Mouse (Mus musculus) kidney, adult 18-20 months (tissue): ENCODE data around the gene Tmtc2.

ENCODE experiments used
- DNase-seq: peaks from one replicate; pipeline ENCODE4 v3.0.0; 2021

Gene Tmtc2

DNA sequence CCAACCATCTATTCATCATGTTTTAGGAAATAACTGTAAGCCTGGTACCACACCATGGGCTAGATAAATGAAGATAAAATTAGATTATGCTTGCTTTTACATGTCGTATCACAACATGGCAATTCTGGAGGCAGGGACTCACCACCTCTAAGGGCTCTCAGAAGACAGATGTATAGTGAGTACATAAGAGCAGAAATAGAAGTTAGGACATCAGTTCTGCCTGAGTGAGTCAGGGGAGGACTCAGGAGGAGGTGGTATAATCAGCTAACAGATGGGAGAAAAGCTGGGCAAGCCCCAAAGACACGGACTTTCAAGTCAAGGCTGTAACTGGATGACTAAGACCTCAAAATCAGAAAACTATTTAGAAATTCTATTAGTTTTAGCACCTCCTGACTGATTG lies 288.0 kb downstream of the Tmtc2 start:
- DNase-seq, result no peak

DNA sequence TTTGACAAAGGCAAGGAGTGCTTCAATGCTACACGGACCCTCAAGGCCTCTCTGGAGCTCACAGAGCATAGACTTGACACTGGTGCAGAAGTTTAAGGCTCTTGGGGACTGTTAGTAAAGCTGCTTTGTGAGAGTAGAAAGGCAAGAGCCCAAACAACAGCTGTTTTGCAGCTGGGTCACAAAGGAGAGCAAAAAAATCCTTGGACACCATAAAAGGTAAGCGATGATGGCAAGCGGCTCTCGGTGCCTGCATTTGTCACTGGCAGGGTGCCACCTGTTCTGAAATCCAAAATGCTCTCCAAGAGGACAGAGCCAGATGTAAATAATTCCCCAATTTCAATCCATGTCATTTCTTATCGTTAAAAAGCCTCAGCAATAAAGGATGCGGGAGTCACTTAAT lies 290.1 kb downstream of the Tmtc2 start:
- DNase-seq, result peak; percentile 3

DNA sequence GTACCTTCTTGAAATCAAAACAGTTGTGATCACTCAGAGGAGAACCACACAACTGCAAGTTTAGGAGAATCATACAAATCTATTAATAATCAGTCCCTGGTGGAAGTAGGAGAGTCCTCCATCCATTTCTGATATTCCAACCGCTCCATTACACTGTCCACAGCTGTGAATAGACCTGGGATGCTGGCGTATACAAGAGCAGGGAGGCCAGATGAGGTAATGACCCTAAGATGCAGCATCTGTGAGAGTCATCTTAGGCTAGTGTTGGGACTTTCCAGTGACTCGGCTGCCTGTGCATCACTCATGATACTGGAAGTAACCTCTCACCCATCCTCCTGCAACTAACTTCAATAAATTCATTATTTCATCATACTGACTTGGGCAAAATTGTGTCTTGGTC lies 293.3 kb downstream of the Tmtc2 start:
- no peak for DNase-seq

DNA sequence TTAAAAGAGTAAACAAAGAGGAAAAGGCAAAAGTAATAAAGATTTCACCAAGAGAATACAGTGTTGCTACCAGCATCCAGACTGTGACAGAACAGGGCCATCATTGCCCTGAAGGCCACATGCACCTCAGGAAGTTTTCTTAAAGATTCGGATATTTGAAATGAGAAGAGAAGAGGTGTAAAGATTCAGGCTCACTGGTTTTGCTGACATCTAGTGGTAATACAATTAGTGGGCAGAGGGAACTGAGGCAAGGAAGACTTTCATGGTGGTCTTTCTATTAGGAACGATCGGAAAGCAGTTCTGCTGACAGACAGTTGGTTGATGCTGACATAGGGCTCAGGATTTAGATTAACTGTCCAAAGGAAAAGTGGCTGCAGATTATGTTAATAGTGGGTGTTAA lies 314.2 kb downstream of the Tmtc2 start:
- DNase-seq, result no peak

DNA sequence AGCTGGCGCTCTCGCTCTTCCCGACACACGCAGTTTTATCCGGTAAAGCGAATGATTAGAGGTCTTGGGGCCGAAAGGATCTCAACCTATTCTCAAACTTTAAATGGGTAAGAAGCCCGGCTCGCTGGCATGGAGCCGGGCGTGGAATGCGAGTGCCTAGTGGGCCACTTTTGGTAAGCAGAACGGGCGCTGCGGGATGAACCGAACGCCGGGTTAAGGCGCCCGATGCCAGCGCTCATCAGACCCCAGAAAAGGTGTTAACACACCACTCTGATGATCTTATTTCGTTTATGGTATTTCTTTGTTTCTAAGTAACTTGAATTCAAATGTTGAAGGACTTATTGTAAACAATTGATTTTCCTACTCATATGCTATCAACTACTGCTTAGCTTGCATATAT lies 336.0 kb downstream of the Tmtc2 start:
- peak; percentile 23 for DNase-seq

DNA sequence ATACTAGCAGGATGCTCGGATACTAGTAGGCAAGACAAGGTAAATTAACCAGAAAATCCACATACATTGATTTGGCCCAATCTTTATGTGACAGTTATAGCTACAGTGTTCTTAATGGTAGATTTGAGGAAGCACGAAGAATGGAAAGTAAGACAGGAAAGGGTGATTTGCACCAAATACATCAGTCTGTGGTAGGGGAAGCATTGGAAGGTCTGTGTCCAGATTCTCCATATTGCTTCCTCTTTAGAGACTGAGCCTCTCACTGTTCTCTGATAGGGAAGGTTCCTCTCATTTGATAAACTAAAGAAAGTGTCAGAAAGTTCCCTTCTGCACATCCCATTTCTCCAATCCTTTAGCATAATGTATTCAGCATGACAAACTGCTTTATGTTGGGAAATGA lies 341.4 kb downstream of the Tmtc2 start:
- no peak for DNase-seq

DNA sequence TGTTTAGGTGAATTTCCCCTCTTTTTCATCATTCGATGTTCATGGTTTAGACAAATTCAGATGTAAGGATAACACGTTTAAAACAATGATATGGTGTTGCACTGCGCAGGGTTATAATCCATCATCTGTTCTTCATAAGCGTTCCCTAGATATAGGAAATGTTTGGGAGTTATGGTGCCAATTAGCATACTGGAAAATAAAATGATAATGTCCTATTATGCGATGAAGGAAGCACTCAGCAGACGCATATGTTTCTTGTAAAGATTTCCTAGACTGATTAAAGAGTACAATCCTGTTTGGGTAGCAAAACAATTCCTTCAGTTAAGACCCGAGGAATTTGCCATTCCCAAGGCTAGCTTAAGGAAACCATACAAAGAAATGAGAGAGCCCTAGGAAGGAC lies 343.8 kb downstream of the Tmtc2 start:
- DNase-seq, result no peak

DNA sequence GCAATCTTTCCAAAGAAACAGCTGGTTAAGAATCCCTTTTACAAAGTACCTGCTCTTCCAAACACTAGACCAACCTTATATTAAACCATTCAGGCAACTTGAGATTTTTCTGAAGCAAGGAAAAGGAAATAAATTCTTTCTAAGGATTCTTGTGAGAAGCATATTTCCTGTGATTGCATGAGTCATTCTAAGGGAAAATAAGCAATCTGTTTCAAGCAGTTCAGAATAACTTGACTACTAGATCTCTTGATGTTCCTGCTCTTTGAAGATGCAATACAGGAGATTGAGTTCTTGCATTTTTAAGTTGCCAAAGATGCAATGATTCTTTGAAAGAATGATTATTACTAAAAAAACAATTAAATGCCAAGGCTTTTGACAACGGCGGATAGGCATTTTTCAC lies 345.6 kb downstream of the Tmtc2 start:
- DNase-seq, result no peak

DNA sequence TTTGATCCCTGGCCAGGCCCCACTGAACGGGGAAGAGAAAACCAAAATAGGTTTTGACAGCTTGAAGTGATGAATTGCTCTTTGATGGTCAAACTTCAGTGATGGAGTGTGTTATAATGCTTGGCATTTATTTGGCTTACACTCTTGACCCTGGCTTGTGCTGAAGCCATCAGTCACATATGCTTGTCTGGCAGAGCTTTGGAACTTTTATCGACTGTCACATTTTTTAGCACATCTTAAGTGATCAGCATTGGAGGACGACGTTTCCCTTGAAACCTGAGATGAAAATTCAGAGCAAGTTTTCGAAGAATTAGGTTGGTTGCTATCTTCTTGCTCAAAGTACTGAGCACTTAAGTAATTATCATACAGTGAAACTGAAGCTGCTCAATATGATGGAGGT lies 346.6 kb downstream of the Tmtc2 start:
- no peak for DNase-seq

DNA sequence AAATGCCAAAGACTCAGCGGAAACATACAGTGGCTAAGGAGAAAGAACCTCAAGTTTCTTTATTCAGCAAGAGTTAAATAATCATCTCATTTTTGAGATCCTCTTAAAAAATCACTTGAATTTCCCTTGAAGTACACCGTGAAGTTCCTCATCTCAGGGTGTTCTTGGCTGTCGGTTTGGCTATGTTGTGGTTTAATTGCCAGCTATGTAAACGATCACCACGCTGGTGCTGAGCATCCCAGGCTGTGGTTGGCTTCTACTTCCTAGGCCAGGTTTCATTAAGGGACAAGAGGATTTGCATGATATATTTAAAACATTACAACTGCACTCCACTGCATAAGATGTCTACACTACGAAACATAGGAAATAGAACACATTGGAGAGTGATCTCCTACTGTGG lies 348.5 kb downstream of the Tmtc2 start:
- DNase-seq, result no peak

DNA sequence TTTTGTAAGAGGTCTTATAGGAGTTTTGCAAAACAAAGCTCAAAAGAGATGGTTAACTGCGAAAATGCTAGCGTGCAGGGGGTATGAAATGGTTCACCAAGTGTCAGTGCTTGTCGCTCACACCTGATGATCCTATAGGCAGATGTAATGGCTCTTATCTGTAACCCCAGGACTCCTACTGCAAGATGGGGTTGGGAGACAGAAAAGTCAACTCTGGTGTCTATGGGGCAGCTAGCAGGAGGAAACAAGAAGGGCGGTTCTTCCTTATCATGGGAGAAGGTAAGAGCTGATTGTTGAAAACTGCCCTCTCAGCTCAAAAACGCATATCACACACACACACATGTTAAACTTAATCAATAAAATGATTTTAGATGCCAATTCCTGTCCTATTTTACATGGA lies 351.3 kb downstream of the Tmtc2 start:
- DNase-seq, result no peak

DNA sequence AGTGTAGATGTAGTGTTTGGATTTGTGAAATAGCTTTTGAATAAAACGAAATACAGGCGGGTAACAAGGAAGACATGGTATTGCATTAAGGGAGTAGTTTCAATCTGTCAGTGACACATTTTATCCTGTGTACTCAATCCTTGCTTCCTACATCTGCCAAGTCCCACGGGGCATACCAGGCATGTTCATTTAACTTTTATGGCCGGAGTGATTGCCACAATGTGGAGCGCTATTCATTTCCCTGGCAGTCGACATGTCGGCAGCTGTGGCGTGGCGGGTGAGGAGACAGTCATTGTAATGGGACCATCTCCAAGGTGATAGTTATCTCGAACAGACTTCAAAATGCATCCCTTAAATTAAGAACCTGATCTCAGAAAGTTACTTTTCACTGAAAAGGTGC lies 372.8 kb downstream of the Tmtc2 start:
- DNase-seq, result no peak

DNA sequence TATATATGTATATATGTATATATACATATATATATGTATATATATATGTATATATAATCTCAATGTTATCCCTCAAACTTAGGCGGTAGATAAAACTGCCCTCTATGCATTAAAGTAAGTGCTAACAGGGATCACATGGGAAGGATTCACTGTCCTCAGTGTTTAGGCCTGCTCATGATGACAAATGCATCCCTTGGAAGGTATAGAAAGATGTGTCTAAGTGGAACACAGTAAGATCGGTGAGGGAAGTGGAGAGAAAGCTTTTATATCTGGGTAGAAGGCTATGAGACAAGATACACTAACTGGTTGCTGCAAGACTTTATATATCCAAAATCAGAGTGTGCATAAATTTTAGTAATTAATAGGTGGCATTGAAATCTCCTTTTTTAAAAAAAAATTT lies 373.6 kb downstream of the Tmtc2 start:
- no peak for DNase-seq

DNA sequence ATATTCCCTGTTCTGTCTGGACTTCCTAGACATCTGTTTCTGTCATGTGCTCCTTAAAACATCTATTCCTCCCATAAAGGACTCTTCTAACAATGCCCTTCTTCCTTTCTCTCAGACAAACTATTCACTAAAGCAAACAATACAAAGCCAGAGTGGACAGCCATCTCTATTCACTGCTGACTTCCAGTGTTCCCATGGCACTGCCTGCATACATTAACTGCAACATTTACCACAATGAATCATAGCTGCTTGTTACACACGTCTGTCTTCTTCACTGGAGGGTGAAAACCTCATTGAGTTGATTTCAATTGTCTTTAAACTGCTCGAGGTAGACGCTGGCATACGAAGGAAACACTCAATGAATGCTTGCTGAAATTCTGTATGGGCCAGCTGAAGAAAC lies 374.2 kb downstream of the Tmtc2 start:
- DNase-seq, result no peak

DNA sequence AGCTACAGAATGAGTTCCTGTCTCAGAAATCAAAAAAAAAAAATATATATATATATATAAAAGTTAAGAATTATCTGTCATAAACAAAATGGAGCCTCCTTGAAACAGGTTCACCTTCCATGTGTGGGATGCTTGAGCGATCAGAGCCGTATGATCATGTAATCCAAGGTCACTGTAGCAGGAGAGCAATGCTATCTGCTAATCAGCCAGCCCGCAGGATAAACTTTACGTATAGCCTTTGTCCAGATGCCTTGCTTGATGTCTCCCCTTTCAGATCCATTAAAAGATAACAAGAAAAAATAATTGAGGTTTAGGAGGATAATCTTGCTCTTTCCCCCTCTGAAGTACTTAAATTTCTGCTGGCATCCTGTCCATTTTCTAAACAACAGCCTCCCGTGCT lies 374.7 kb downstream of the Tmtc2 start:
- DNase-seq, result no peak

DNA sequence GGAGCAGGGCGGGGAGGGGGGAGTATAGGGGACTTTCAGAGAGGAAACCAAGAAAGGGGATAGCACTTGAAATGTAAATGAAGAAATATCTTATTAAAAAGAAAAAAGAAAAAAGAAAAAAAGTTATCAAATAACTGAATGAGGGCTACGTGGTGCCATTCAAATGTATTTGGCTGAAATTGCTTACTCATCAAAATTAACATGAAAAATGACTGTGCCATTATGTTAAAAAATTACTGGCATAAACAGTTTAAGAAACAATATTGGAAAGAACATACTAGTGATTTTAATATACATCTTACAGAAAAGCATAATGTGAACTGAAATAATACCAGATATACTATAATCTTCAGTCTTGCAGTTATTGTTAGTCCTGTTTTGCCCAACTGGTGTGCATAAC lies 378.9 kb downstream of the Tmtc2 start:
- no peak for DNase-seq

DNA sequence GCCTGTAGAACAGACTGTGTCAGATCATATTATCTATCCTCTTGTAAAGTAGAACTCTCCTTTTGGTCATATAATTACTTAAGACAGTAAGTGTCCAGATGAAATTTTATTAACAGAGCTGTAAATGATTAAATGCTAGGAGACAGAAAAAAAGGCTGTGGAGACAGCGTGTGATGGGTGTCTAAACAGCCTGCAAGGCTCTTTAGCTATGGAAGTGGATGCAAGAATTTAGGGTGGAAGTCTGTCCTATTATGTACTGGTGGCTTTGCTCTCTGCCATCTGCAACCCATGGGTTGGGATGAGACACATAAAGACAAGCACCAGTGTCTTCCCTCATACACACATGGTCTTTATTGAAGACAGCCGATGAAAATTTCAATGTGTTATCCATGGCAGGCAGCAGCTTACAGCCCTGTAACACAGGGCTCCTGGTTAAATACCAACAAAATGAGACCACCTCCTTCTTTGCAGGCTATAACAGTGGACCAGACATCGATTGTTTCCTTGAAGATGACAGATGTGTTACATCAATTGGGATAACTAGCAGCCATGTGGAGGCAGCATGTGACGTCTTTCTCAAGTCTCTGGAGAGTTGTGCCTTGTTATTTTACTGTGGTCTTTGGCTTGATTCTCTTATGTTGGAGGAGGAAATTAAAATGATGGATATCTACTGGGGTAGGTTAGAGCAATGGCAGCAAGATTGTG lies 380.3 kb downstream of the Tmtc2 start:
- DNase-seq, result no peak

DNA sequence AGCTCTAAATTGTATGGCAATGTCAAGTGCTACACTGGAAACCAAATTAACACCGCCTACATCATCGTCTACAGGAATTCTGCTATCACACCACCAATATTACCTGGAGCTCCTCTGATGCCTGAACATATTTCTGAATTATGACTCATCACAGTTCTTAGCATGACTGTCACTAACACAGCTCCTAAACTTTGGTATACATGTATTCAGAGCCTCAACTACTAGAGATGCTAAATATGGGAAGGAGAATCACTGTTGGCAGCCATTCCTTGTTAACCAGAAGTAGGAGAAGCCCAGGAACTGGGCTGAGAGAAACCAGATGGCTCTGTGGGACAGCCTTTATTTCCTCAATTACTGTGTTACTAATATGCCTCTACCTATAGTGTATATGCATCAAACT lies 382.2 kb downstream of the Tmtc2 start:
- DNase-seq, result no peak

DNA sequence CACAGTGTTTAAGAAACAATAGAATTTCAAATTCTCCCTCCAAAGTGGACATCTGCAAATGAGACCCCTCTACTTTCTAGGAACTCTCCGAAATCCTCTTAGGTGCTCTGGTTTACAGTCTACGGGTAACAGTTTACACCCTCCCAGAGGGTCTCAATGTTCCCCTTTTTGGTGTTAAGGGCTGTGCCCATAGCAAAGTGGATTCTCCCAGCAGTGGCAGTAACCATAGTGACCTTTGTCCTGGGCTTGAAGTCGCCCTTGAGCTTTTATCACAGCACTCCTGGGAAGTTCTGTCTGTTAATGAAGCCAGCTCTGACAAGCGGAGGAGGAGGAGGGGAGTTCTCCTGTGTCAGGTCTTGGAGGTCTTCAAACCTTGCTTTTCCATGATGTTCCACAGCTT lies 384.5 kb downstream of the Tmtc2 start:
- no peak for DNase-seq

DNA sequence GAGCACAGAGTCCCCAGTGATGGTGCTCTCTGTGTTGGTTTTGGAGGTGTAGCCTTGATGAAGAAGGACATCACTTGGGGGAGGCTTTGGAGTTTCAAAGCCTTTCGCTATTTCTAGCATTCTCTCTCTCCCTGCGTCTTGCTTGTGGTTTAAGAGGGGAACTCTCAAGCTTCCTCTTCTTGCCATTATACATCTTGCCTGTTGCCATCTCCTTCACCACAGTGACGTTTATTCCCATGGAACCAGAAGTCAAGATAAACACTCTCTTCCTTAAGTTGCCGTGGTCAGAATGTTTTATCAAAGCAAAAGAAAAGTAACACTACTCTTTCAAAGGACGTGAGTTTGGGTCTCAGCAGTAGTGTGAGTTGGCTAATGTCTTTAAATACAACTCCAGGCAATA lies 387.6 kb downstream of the Tmtc2 start:
- DNase-seq, result no peak

DNA sequence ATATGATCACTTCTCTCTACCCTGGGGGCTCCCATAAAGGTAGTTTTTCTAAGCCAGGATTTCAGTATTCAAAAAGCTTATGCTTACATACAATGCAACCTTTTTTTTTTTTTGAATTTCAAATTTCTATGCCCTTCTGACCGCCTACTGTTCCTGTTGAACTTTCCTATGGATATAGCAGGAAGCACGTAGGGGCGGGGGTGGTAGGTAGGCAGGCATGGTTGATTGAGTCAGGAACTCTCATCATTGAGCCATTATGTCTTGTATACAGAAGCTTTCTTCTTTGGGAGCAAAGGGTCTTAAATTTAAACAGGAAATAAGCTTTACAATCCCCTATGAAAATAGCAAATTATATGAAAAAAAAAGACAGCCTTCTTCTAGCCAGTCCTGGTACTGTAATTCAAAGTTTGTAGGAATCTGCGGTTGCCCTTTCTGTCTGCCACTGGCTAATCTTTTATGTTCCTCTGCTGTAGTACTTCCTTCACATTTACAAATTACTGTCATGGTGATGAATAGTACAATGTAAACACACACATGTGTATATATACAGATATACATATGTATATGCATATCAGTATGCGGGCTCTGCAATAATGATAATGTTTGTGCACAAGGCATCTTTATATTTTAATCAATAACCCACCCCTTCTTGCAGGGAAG lies 405.7 kb downstream of the Tmtc2 start:
- DNase-seq, result no peak

DNA sequence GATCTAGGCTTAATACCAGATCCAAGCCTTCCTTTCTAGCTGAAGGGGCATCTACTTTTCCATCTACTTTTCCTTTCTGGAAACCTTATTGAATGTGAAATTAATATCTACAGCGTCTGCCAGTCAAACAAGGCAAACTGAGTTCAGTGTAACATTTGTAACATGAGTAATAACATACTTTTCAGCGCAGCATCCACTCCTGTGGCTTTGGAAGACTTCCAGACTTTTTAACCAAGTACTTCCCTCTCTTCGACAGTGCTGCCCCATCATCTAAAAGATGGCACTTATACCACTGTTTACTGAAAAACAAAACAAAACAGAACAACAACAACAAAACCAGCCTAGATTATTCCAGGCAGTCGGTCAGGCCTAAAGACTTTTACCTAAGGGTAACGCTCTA lies 409.0 kb downstream of the Tmtc2 start:
- no peak for DNase-seq

DNA sequence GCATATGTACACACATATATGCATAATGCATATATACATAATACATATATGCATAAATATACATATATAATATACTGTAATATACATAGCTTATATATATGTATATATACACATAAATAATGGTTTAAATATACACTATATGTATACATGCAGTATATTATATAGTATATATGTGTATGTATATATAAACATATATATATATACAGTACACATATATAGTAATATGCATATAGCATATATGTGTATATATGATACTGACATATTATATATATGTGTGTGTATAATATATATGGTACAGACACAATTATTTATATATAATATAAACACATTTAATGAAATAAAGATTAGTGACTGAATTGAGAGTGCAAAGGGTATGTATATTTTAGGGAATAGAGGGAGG lies 420.5 kb downstream of the Tmtc2 start:
- DNase-seq, result no peak

DNA sequence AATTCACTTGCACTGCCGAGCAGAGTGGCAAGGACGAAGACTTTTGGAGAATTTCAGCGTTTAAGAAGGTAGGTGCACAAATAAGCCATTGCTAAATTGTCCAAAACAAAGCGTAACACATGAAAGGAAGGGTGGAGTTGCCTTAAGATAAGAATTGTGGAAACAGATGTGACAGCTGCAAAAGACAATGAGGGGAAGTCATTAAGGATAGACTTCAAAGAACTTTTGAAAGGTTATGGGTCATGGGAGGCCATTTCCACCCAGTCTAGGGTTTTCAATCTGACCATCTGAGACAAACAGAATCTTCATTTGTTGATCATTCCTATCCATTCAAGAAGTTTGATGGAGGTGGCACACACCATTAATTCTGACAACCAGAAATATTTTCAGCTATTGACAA lies 429.9 kb downstream of the Tmtc2 start:
- DNase-seq, result no peak

DNA sequence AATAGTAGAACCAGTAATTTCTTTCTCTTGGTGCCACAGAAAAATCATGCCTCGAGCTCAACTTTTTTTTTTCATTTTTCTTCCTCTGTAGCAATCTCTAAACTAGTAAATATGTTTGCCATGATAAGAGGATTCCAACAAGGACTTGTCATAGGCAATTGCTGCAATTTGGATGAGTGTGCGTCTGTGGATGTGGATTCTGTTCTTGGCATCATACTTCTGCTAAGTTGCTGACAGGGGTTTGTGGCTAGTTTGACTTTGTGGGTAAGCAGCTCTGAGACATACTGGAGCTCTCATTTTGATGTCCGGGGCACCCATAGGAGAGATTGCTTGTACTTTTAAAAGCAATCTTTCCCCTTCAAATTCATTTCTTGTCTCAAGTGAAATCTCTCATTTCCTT lies 432.1 kb downstream of the Tmtc2 start:
- no peak for DNase-seq
